In the genomic region with DNA sequence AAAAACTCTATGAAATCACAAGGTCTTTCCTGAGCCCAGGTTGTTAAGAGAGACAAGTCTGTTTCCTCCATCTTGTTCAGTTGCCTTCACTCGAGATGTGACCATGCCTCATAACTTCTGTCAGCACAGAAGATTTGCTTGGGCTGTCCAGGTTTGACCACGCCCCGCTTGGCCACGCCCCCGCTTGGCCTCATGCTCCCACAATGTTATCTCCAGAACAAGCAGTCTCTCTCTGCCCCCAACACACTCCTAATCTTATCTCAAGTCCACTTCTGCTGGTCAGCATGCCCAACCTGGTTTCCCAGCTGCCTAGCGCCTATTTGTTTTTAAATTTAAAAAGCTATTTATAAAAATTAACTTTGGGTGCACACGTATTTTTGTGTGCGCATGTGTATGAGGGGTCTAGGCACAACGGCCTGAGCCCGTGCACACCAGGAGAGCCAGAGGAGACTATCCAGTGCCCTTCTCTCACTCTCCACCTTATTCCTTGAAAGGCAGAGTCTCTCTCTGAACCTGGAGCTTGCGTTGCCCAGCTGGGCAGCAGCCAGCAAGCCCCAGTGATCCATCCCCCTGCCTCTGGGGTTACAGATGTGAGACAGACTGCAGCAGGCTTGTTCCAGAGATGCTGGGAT, we compare ENCODE assay signal across 23 mouse cellular contexts. TPM values are rescaled to one million over a fixed set of nuclear protein-coding genes. Genes with fewer than 3 reads are reported as not detected.
DNase-seq lines count a peak whose midpoint lies in the region; ATAC-seq and TF ChIP-seq lines count a peak whose summit lies in the region.
"Had no signal": no experiment of that assay in that cellular context is flagged by ENCODE, and none has a peak within 500 bp of the region (broad histone marks: within the 10 kb centered on the region; RNA-seq: fewer than 3 reads in every experiment).

No protein-coding gene starts in this region.

- no peak overlapping the region for H3K4me2 ChIP-seq in intestine, embryonic 14.5 days (ENCODE audit: low read length)
- H3K4me2 ChIP-seq in intestine, postnatal 0 days (replicated peaks; ENCODE audit: low read depth) = no peak overlapping the region
- H3K4me2 ChIP-seq: embryonic facial prominence, embryonic 15.5 days; forebrain, embryonic 15.5 days; heart, embryonic 15.5 days; liver, embryonic 15.5 days; neural tube, embryonic 13.5 days had no signal

- DNase-seq in intestine, embryonic 14.5 days (ENCODE audit: low spot score) = no peak
- DNase-seq in c-Kit-positive CD71-positive TER-119-negative erythroid progenitor cells, embryonic 14.5 days (ENCODE audit: low read depth) = peak; percentile 11
- peak; percentile 29 for DNase-seq in heart, postnatal 4 days
- no peak for DNase-seq in kidney, postnatal 36 days
- DNase-seq in left cerebral cortex, adult 8-10 months (ENCODE audit: low spot score in 2 of 2) = no peak
- DNase-seq: B cell, adult 2 months; cerebellum, adult 18-20 months; gastrocnemius, adult 2 months; right cerebral cortex, adult 18-20 months; thymus, postnatal 4 days had no signal

- H3K36me3 ChIP-seq in intestine, embryonic 14.5 days (ENCODE audit: control insufficient read depth, insufficient read depth, low read length) = no peaks in the 10 kb centered on the region
- no peaks in the 10 kb centered on the region for H3K36me3 ChIP-seq in intestine, postnatal 0 days (ENCODE audit: control insufficient read depth, insufficient read depth)
- no peaks in the 10 kb centered on the region for H3K36me3 ChIP-seq in testis, adult 2 months (ENCODE audit: control insufficient read depth, insufficient read depth, low read length)
- H3K36me3 ChIP-seq: embryonic facial prominence, embryonic 15.5 days; forebrain, embryonic 15.5 days; G1E; heart, embryonic 15.5 days; liver, embryonic 15.5 days; neural tube, embryonic 13.5 days had no signal

- no peak for TF ChIP-seq POLR2A in testis, adult 2 months (IDR thresholded peaks at IDR 0.05; ENCODE audit: control insufficient read depth, low read depth, low read length)

- H3K4me3 ChIP-seq in intestine, embryonic 14.5 days (ENCODE audit: low read depth, low read length) = no peak overlapping the region
- H3K4me3 ChIP-seq in intestine, postnatal 0 days (ENCODE audit: low read depth, low read length) = no peak overlapping the region
- H3K4me3 ChIP-seq in testis, adult 2 months (ENCODE audit: control insufficient read depth, low read depth, low read length) = no peak overlapping the region
- H3K4me3 ChIP-seq: embryonic facial prominence, embryonic 15.5 days; forebrain, embryonic 15.5 days; gastrocnemius, adult 2 months; heart, embryonic 15.5 days; liver, embryonic 15.5 days; neural tube, embryonic 13.5 days had no signal

- WGBS in intestine, embryonic 14.5 days = 66% methylated on average over 11 of the region's 11 CpGs
- WGBS in intestine, postnatal 0 days = 50% methylated on average over 11 of the region's 11 CpGs

- H3K9ac ChIP-seq in intestine, embryonic 14.5 days (ENCODE audit: low read length) = no peak overlapping the region
- H3K9ac ChIP-seq in intestine, postnatal 0 days (ENCODE audit: low read depth, low read length) = no peak overlapping the region
- H3K9ac ChIP-seq: embryonic facial prominence, embryonic 15.5 days; forebrain, embryonic 15.5 days; heart, embryonic 15.5 days; liver, embryonic 15.5 days; neural tube, embryonic 13.5 days had no signal

- H3K27me3 ChIP-seq in intestine, embryonic 14.5 days (replicated peaks; ENCODE audit: control insufficient read depth, insufficient read depth, low read length) = no peaks in the 10 kb centered on the region
- no peaks in the 10 kb centered on the region for H3K27me3 ChIP-seq in intestine, postnatal 0 days (replicated peaks; ENCODE audit: control insufficient read depth, insufficient read depth, low read length)
- no peaks in the 10 kb centered on the region for H3K27me3 ChIP-seq in testis, adult 2 months (ENCODE audit: control insufficient read depth, insufficient read depth, low read length)
- H3K27me3 ChIP-seq: embryonic facial prominence, embryonic 15.5 days; forebrain, embryonic 15.5 days; heart, embryonic 15.5 days; liver, embryonic 15.5 days; neural tube, embryonic 13.5 days had no signal

- no peak for TF ChIP-seq CTCF in intestine, postnatal 0 days (IDR thresholded peaks at IDR 0.05; ENCODE audit: low read depth)
- TF ChIP-seq CTCF in testis, adult 2 months (IDR thresholded peaks at IDR 0.05; ENCODE audit: control insufficient read depth, insufficient read depth, insufficient replicate concordance, low read depth, low read length) = no peak

- H3K9me3 ChIP-seq in intestine, embryonic 14.5 days (ENCODE audit: control insufficient read depth, low read length) = no peaks in the 10 kb centered on the region
- no peaks in the 10 kb centered on the region for H3K9me3 ChIP-seq in intestine, postnatal 0 days (ENCODE audit: control insufficient read depth)
- H3K9me3 ChIP-seq: embryonic facial prominence, embryonic 15.5 days; forebrain, embryonic 15.5 days; heart, embryonic 15.5 days; liver, embryonic 15.5 days; neural tube, embryonic 13.5 days had no signal

- H3K27ac ChIP-seq in intestine, embryonic 14.5 days (ENCODE audit: low read depth) = no peak overlapping the region
- no peak overlapping the region for H3K27ac ChIP-seq in intestine, postnatal 0 days (ENCODE audit: low read depth, low read length)
- H3K27ac ChIP-seq in testis, adult 2 months (ENCODE audit: control insufficient read depth, insufficient read depth, low read depth, low read length) = peak overlapping the region; percentile 49
- H3K27ac ChIP-seq: embryonic facial prominence, embryonic 15.5 days; forebrain, embryonic 15.5 days; gastrocnemius, adult 2 months; heart, embryonic 15.5 days; hindbrain, postnatal 0 days; kidney, postnatal 0 days; liver, embryonic 15.5 days; neural tube, embryonic 13.5 days had no signal

- peak; percentile 72; the same call in 1 of the 2 replicates for ATAC-seq in intestine, embryonic 14.5 days (replicated peaks; ENCODE audit: low FRiP score, low TSS enrichment, low read depth)
- ATAC-seq in intestine, postnatal 0 days = no peak
- ATAC-seq in megakaryocyte, adult 5-6 weeks (ENCODE audit: poor library complexity, severe bottlenecking) = no peak
- ATAC-seq: activated CD4-positive, CD25-positive, alpha-beta regulatory T cell, adult 4 months; forebrain, embryonic 15.5 days; hindbrain, postnatal 0 days had no signal

- no peaks in the 10 kb centered on the region for H3K4me1 ChIP-seq in intestine, embryonic 14.5 days (replicated peaks; ENCODE audit: control insufficient read depth, insufficient read depth, low read length)
- no peaks in the 10 kb centered on the region for H3K4me1 ChIP-seq in intestine, postnatal 0 days (replicated peaks; ENCODE audit: control insufficient read depth, insufficient read depth, low read length)
- peaks cover 2% of the 10 kb centered on the region for H3K4me1 ChIP-seq in testis, adult 2 months (ENCODE audit: control insufficient read depth, insufficient read depth, low read length)
- H3K4me1 ChIP-seq: embryonic facial prominence, embryonic 15.5 days; forebrain, embryonic 15.5 days; heart, embryonic 15.5 days; neural tube, embryonic 13.5 days had no signal

RNA-seq across cellular contexts. Expression of gene Zfp536, which starts 47.3 kb away (rescaled TPM):
- polyA plus RNA-seq in intestine, embryonic 14.5 days (2014; fragmentation: Nextera tagmentation; extraction: Ambion mirVana) = 11.5 and 14.4 TPM in 2 replicates
- polyA plus RNA-seq in intestine, postnatal 0 days (2015; fragmentation: Nextera tagmentation; extraction: Ambion mirVana) = 2.9 and 3.3 TPM in 2 replicates
- total RNA-seq in heart, postnatal 4 days (2021) = 10 to 100 TPM; 17.3 to 18.5 TPM
- 3.9 and 4.2 TPM in 2 replicates for polyA plus RNA-seq in testis, adult 2 months (2012; rRNA removed)
- 10 to 100 TPM; 39.6 to 46.8 (median 42.0) TPM for total RNA-seq in left cerebral cortex, adult 8-10 months (2022)
- total RNA-seq in megakaryocyte, adult 5-6 weeks (2015) = 0.13 TPM in 1 of 2 replicates, not detected in the other
- total RNA-seq in megakaryocyte, adult 5-6 weeks (2017) = 0.33 TPM in 1 of 2 replicates, not detected in the other
- total RNA-seq: common myeloid progenitor, adult 5-6 weeks had no signal
- polyA plus RNA-seq: G1E had no signal

Comparison
In these comparisons a context has a peak if more than half of its experiments do, and no peak if none do; other contexts are left out.
1. DNase-seq: peak in c-Kit-positive CD71-positive TER-119-negative erythroid progenitor cells, embryonic 14.5 days (single experiment) and heart, postnatal 4 days (single experiment); none in intestine, embryonic 14.5 days (single experiment), kidney, postnatal 36 days (0 of 2) and left cerebral cortex, adult 8-10 months (0 of 2).
2. RNA of gene Zfp536, which starts 47.3 kb away (total RNA-seq): 39.6 to 46.8 TPM in left cerebral cortex, adult 8-10 months and 17.3 to 18.5 TPM in heart, postnatal 4 days; 0.13 to 0.33 TPM in megakaryocyte, adult 5-6 weeks; every median in the first group is over 10 times any median in the second.